Mouse (Mus musculus) myocyte (in vitro differentiated cells): ENCODE measurements around the gene Gnb3.

Experiments
- CEBPB ChIP-seq: IDR thresholded peaks from 2 replicates; pipeline ENCODE4 v1.6.1; 2011; ENCODE audit warnings: mild to moderate bottlenecking, moderate library complexity; ENCODE audit not compliant: poor library complexity, insufficient read depth, severe bottlenecking
- POLR2A ChIP-seq: IDR thresholded peaks from one replicate; pipeline ENCODE4 v1.6.1; 2011; ENCODE audit warnings: low read depth, mild to moderate bottlenecking, control low read depth, moderate library complexity; ENCODE audit not compliant: insufficient read length
- REST ChIP-seq: IDR thresholded peaks from one replicate; pipeline ENCODE4 v1.6.1; 2011; ENCODE audit warnings: mild to moderate bottlenecking, control low read depth, moderate library complexity; ENCODE audit not compliant: insufficient read depth, insufficient read length
- TCF12 ChIP-seq: IDR thresholded peaks from one replicate; pipeline ENCODE4 v1.6.1; 2011; ENCODE audit warnings: mild to moderate bottlenecking, control low read depth; ENCODE audit not compliant: poor library complexity, insufficient read depth, severe bottlenecking
- USF1 ChIP-seq: IDR thresholded peaks from one replicate; pipeline ENCODE4 v1.6.1; 2011; ENCODE audit warnings: low read depth, mild to moderate bottlenecking, control low read depth, moderate library complexity

DNA sequence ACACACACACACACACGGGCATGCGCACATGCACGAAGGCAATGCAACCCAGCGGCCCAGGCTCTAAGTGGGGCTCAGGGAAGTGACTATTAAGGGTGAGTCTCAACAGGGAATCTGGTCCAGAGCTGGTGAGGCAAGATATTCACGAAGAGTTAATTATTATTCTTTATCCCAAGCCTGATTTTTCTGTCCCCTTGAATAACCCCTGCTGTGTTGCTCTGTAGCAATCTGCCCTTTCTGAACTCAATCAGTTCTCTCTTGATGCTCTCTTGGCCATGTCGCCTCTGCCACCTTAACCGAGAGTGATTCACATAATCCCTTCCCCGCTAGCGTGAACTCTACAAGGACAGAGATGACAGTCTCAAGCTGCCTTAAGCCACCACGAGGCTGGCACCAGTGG, 43.3 kb upstream of the Gnb3 start:
- TF ChIP-seq POLR2A = no peak
- no peak for TF ChIP-seq REST
- no peak for TF ChIP-seq CEBPB
- no peak for TF ChIP-seq USF1
- no peak for TF ChIP-seq TCF12
